Mouse (Mus musculus) small intestine, adult 2 months (tissue): Measurements from ENCODE around the gene Saa2.

ENCODE experiments used
- CTCF ChIP-seq: fragments of 200-500 bp; IDR thresholded peaks from 2 replicates; pipeline ENCODE4 v1.5.1; 2012; ENCODE audit warnings: low read depth, mild to moderate bottlenecking, control low read depth, inconsistent platforms, low read length, moderate library complexity, mixed read lengths; ENCODE audit not compliant: insufficient replicate concordance, insufficient read length; ENCODE audit errors: extremely low read depth
- POLR2A ChIP-seq: fragments of 200-500 bp; IDR thresholded peaks from 2 replicates; pipeline ENCODE4 v1.6.1; 2012; ENCODE audit warnings: low read depth, mild to moderate bottlenecking, control low read depth, inconsistent platforms, low read length, moderate library complexity

DNA sequence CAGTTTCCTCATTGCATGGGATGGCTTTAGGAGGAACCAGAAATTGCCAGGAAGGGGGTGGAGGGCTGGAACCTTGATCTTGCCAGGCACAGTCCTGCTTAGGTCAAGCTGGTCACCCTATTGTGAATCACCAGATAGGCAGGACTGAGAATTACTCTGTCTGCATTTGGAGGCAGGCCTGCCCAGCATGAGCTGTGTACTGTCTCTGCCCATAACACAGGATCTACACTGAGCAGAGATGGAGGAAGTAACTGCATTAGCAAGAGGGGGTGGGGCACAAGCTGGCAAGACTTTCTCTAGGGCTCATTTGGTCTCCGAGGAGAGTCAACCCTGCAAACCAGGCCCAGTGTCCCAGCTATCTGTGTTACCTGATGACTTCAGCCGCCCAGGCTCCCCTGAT lies 16.6 kb upstream of the Saa2 start:
- TF ChIP-seq POLR2A (no peak), CTCF (no peak)
